Mouse (Mus musculus): Measurements from ENCODE around the gene Dcaf7. TPM values are rescaled to one million over a fixed set of nuclear protein-coding genes. Genes with fewer than 3 reads are reported as not detected.
"Not testable (repeated sequence)": the region's sequence is repeated elsewhere in the genome, so short reads cannot be mapped to it uniquely, and the experiment has no call there.

Gene Dcaf7
- polyA plus RNA-seq (2012; rRNA removed): 38.9 and 40.4 TPM in 2 replicates

- DNase-seq (ENCODE audit: low spot score): peak; percentile 90
These were observed at the start of gene Dcaf7 for GRCm38 (mm10) chr11:106036548-106037417. TSS of gene Dcaf7 (plus strand) at chr11:106036872.

- DNase-seq (ENCODE audit: low spot score): no peak
These were observed 49.2 kb upstream of the Dcaf7 start for GRCm38 (mm10) chr11:105987446-105987845.

DNA sequence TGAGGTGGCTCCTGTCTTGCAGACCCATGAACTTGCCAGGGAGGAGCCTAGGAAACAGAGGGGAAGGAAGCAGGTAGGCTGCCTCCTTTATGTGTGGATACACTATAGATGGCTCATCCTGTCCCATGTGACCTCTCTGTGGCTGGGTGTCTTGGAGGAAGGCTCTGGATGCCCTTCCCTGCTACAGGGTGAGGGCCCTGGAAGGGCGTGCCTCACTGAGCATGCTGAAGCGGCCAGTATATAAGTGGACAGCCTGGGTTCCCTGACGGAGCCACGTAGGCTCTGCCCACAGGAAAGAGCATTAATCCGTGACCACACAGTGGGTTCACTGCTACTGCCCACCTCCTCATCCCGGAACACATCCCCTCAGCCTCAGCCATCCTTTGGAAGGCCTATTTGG is 47.2 kb upstream of the Dcaf7 start:
- DNase-seq (ENCODE audit: low spot score): no peak

GRCm38 (mm10) chr11:105990231-105990630 is 46.4 kb upstream of the Dcaf7 start:
- no peak for DNase-seq (ENCODE audit: low spot score)

DNA sequence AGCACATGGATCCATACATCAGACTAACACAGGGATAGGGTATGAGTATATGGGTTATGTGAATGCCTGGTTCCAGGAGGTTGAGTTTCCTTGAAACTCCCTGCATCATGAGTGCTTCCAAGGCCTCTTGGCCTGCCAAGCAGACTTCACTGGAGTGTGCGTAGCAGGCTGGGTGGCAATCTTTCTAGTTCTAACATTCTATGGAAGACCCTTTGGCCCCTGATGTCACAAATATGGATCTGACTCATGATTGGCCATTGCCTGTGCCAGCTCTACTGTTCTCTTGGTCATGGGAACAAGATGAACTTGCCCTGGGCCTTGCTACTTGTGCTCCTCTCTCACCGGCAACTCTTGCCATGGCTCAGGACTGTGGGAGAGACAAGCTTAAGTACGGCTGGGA is 42.3 kb upstream of the Dcaf7 start, which contains the start of gene Ace3:
Ace3 (plus strand) TSS at position 301 of the 400 bp plus-strand sequence.
- DNase-seq (ENCODE audit: low spot score): no peak

DNA sequence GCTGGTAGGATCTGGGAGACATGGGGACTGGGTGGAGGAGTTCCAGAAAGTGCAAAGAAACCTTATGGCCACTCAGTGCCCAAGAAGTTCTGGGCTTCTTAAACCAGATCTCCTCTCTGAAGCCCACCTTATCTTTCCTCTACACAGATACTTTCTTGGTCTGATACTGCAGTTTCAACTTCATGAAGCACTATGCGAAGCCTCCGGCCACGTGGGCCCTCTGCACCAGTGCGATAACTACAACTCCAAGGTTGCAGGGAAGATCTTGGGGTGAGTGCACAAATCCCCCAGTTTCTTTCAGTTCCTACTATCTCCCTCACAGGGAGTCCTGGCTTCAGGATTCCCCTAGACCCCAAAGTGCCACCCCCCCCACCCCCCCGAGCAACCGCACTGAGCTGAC is 36.6 kb upstream of the Dcaf7 start:
- DNase-seq (ENCODE audit: low spot score): no peak

GRCm38 (mm10) chr11:106001718-106002117 is 35.0 kb upstream of the Dcaf7 start:
- no peak for DNase-seq (ENCODE audit: low spot score)

- DNase-seq (ENCODE audit: low spot score): no peak
These were observed 32.1 kb upstream of the Dcaf7 start for GRCm38 (mm10) chr11:106004576-106004975.

GRCm38 (mm10) chr11:106005970-106006369 is 30.7 kb upstream of the Dcaf7 start:
- DNase-seq (ENCODE audit: low spot score): no peak

DNA sequence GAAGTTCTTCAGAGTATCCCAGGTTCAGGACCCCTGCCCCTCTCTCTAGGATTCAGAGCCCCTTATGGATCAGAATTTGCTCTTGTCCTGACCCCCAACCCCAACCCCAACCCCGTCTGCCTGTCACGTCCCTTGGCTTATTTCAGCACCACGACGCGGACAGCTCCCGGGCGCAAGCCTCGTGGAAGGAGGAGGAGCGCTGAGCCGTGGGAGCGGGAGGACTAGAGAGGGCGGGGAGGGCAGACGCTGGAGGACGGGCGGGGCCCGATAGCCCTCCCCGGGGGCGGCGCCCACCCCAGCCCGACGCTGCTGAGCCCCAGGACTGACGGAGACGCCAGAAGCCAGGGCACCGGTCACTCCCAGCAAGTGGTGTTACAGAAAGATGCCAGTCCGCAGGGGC is 28.9 kb upstream of the Dcaf7 start, which contains the start of gene Kcnh6:
Kcnh6 (plus strand) TSS at position 304 of the 400 bp plus-strand sequence.
- DNase-seq (ENCODE audit: low spot score): peak; percentile 56

DNA sequence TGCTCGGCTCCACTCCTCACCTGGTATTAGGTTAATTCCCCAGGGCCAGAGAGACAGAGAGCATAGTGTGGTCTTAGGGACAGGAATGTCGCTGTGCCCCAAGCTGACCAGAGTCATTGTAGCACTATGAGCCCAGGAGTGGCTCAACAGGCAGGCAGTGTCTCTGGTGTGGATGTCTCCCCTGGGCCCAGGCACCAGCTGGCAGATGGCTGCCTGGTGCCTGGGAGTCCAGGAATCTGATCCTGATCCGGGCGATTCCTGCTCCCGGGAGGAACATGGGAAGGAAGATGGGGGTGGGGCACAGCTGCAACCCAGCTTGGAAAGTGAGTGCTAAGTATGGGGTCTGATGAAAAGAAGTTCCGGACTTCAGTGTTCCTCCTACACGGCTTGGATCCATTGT is 24.0 kb upstream of the Dcaf7 start:
- no peak for DNase-seq (ENCODE audit: low spot score)

DNA sequence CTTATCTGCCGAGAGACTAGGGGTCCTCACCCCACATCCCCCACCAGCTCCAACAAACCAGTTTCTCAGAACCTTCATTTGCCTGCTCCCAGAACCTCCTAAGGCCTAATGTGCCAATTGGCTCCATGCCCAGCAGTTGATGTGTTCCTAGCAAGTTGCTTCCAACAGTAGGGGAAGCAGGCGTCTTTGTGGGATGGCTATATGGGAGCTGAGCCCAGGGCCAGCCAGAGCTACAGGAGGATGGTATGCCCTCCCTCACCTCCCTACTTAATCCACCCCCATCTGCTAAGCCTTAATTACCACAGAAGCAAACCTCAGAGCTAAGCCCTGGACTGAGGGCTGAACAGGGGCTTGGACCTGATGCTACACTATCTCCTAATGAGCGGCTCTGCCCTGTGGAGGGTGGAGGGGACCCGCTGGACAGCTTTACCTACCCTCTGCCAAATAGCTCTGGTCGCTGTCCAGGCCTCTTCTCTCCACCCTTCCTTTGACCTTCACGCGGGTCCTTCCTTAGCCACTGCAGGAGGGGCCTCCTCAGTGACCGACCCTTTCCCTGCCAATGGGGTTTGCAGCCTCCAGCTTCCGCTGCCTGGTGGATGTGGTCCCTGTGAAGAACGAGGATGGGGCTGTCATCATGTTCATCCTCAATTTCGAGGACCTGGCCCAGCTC is 23.0 kb upstream of the Dcaf7 start:
- DNase-seq (ENCODE audit: low spot score): no peak

DNA sequence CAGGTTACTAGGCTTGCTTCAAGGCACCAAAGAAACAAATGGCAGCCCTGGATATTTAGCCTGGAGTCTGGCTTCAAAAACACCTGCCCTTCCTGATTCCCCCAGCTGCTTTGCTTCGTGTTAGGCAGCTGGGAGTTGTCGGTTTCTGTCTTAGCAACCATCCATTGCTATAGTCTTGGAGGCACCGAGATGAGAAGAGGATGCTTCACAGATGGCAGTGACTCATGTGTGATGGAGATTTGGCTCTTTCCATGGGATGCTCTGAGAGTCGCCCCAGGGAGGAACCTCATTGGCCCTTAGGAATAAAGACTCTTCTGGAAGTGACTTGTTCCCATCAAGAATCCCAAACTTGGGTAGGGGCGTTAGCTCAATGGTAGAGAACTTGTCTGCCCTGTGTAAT is 20.2 kb upstream of the Dcaf7 start:
- no peak for DNase-seq (ENCODE audit: low spot score)

DNA sequence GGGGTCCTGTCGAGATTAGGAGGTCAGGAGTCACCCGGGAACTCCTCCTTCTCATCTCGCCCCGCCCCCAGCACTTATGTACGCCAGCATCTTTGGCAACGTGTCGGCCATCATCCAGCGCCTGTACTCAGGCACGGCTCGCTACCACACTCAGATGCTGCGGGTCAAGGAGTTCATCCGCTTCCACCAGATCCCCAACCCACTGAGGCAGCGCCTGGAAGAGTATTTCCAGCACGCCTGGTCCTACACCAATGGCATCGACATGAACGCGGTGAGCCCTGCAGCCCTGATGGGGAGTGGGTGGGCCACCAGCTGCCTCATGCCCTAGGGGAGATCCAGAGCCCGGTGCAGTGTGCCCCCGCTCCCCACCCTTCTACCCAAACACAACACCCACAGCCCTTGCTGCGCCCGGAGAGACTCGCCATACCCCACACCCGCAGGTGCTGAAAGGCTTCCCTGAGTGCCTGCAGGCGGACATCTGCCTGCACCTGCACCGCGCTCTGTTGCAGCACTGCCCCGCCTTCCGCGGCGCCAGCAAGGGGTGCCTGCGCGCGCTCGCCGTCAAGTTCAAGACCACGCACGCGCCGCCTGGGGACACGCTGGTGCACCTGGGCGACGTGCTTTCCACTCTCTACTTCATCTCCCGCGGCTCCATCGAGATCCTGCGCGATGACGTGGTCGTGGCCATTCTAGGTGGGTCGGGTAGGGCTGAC is 16.5 kb upstream of the Dcaf7 start:
- DNase-seq (ENCODE audit: low spot score): no peak

DNA sequence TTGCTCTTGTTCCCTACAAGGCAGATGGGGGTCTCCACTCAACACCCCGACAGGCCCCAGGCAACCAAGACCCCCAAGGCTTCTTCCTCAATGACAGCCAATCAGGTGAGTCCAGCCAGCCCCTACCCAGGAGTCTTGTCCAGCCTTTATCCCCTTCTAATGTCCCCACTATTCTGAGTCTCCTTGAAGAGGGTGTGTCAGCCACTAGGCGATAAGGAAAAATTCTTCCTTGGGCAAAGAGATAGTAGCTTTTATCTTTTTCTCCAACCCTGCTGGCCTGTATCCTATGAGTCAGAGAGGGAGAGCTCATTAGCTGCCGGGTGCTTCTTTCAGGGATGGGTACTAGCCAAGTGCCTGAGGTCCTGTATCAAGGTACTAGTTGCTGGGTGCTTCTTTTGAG is 10.9 kb upstream of the Dcaf7 start:
- DNase-seq (ENCODE audit: low spot score): no peak

GRCm38 (mm10) chr11:106026465-106027151 is 10.1 kb upstream of the Dcaf7 start:
- DNase-seq (ENCODE audit: low spot score): no peak

GRCm38 (mm10) chr11:106027607-106028006 is 9.1 kb upstream of the Dcaf7 start:
- DNase-seq (ENCODE audit: low spot score): no peak

- DNase-seq (ENCODE audit: low spot score): not testable (repeated sequence)
These were observed 4.6 kb upstream of the Dcaf7 start for GRCm38 (mm10) chr11:106032074-106032473.

- no peak for DNase-seq (ENCODE audit: low spot score)
These were observed 3.2 kb upstream of the Dcaf7 start for GRCm38 (mm10) chr11:106033491-106033919.

DNA sequence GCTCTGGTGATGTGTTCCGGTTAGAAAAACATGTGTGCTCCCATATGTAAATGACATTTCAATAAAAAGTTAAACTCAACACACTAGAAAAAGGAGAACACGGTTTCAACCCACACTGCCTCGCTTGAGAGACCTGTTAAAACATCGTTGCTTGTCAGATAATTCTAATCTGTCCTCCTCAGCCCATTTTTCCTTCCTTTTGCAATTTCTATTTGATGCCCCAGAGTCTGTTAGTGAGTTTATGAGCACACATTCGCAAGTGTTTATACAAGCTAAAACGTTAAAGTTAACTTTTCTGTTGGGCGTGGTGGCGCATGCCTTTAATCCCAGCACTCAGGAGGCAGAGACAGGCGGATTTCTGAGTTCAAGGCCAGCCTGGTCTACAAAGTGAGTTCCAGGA is 1.7 kb upstream of the Dcaf7 start:
- DNase-seq (ENCODE audit: low spot score): no peak

DNA sequence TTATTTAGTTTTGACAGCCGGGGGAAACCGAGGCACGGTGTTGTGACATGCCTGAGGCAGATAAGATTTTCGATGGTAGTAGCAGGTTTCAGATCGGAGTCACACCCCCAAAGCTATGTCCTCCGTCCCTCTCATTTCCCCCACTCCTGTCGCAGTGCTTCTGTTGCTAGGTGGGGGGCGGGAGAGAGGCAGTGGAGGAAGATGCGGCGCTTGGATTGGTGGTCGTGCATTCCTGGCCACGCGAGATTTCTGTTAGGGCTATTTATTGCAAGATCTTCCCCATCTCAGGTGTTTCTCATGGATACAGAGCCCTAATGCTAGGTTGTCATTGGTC is 713 bp downstream of the Dcaf7 start:
- no peak for DNase-seq (ENCODE audit: low spot score)

GRCm38 (mm10) chr11:106044349-106044748 is 7.7 kb downstream of the Dcaf7 start:
- no peak for DNase-seq (ENCODE audit: low spot score)

Measured in urinary bladder, adult 2 months (tissue).